Comparison of ENCODE assay signal across 9 mouse cellular contexts in the genomic region with DNA sequence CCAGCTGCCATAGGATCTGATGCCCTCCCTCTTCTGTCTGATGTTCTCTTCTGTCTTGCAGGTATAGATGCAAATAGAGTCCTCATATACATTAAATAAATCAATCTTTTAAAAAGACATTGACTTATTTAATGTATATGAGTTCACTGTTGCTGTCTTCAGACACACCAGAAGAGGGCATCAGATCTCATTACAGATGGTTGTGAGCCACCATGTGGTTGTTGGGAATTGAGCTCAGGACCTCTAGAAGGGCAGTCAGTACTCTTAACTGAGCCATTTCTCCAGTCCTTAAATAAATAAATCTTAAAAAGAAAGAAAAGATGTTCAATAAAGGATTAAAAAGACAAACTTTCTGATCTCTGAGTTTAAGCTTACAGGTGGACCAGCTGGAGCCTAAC. TPM values are rescaled to one million over a fixed set of nuclear protein-coding genes. Genes with fewer than 3 reads are reported as not detected.
DNase-seq lines count a peak whose midpoint lies in the region; ATAC-seq lines count a peak whose summit lies in the region.
"Had no signal": no experiment of that assay in that cellular context is flagged by ENCODE, and none has a peak within 500 bp of the region (broad histone marks: within the 10 kb centered on the region; RNA-seq: fewer than 3 reads in every experiment).

No protein-coding gene starts in this region.

- peak overlapping the region; percentile 90 for H3K9ac ChIP-seq in forebrain, embryonic 13.5 days
- peak overlapping the region; percentile 91 for H3K9ac ChIP-seq in liver, embryonic 12.5 days

- no peaks in the 10 kb centered on the region for H3K9me3 ChIP-seq in megakaryocyte, embryonic 14.5 days
- H3K9me3 ChIP-seq in forebrain, embryonic 13.5 days (replicated peaks): no peaks in the 10 kb centered on the region
- H3K9me3 ChIP-seq in liver, embryonic 12.5 days (replicated peaks): no peaks in the 10 kb centered on the region

- H3K27ac ChIP-seq in forebrain, embryonic 13.5 days: peak overlapping the region; percentile 95
- H3K27ac ChIP-seq in liver, embryonic 12.5 days: peak overlapping the region; percentile 88

- H3K27me3 ChIP-seq in megakaryocyte, embryonic 14.5 days (replicated peaks): no peaks in the 10 kb centered on the region
- no peaks in the 10 kb centered on the region for H3K27me3 ChIP-seq in forebrain, embryonic 13.5 days
- H3K27me3 ChIP-seq in liver, embryonic 12.5 days (replicated peaks): no peaks in the 10 kb centered on the region

- DNase-seq in ovary, postnatal 14 days (ENCODE audit: low spot score): no peak
- DNase-seq in layer of hippocampus, postnatal 10 days (ENCODE audit: low spot score in 2 of 2): no peak
- no peak for DNase-seq in thymus, postnatal 0 days (ENCODE audit: low spot score)
- DNase-seq: kidney, postnatal 10 days; right cerebral cortex, postnatal 14 days had no signal

- peaks cover 78% of the 10 kb centered on the region for H3K36me3 ChIP-seq in megakaryocyte, embryonic 14.5 days (replicated peaks; ENCODE audit: low read length)
- H3K36me3 ChIP-seq in forebrain, embryonic 13.5 days (ENCODE audit: poor library complexity, severe bottlenecking): peaks cover 73% of the 10 kb centered on the region
- peaks cover 78% of the 10 kb centered on the region for H3K36me3 ChIP-seq in liver, embryonic 12.5 days

- peak overlapping the region; percentile 86 for H3K4me2 ChIP-seq in forebrain, embryonic 13.5 days
- peak overlapping the region; percentile 95 for H3K4me2 ChIP-seq in liver, embryonic 12.5 days

- peak overlapping the region; percentile 100 for H3K4me3 ChIP-seq in megakaryocyte, embryonic 14.5 days (replicated peaks)
- H3K4me3 ChIP-seq in forebrain, embryonic 13.5 days: peak overlapping the region; percentile 90
- peak overlapping the region; percentile 76 for H3K4me3 ChIP-seq in liver, embryonic 12.5 days

- ATAC-seq in megakaryocyte, adult 5-6 weeks (ENCODE audit: poor library complexity, severe bottlenecking): no peak
- no peak for ATAC-seq in forebrain, embryonic 13.5 days
- no peak for ATAC-seq in liver, embryonic 12.5 days

- peaks cover 87% of the 10 kb centered on the region for H3K4me1 ChIP-seq in megakaryocyte, embryonic 14.5 days
- H3K4me1 ChIP-seq in forebrain, embryonic 13.5 days: peaks cover 42% of the 10 kb centered on the region
- peaks cover 57% of the 10 kb centered on the region for H3K4me1 ChIP-seq in liver, embryonic 12.5 days

RNA-seq across cellular contexts. Expression of gene Med22, which starts 1.1 kb away (rescaled TPM):
- polyA plus RNA-seq in megakaryocyte, embryonic 14.5 days (2012; ENCODE audit: insufficient read depth, low replicate concordance): 29.1 and 39.9 TPM in 2 replicates
- 5.6 and 7.2 TPM in 2 replicates for total RNA-seq in megakaryocyte, adult 5-6 weeks (2015)
- total RNA-seq in megakaryocyte, adult 5-6 weeks (2017): 10.9 and 12.7 TPM in 2 replicates
- 168 and 187 TPM in 2 replicates for polyA plus RNA-seq in forebrain, embryonic 13.5 days (2015; fragmentation: Nextera tagmentation; extraction: Ambion mirVana)
- 30.0 and 32.1 TPM in 2 replicates for polyA plus RNA-seq in liver, embryonic 12.5 days (2016; fragmentation: Nextera tagmentation; extraction: Ambion mirVana)
- 10 to 100 TPM; 44.5 to 45.9 TPM for total RNA-seq in layer of hippocampus, postnatal 10 days (2021)
- 28.5 and 30.7 TPM in 2 replicates for polyA plus RNA-seq in thymus, postnatal 0 days (2015; fragmentation: Nextera tagmentation; extraction: Ambion mirVana)

RNA-seq across cellular contexts. Expression of gene Rpl7a, which starts 1.2 kb away (rescaled TPM):
- 873 and 5,014 TPM in 2 replicates for polyA plus RNA-seq in megakaryocyte, embryonic 14.5 days (2012; ENCODE audit: insufficient read depth, low replicate concordance)
- total RNA-seq in megakaryocyte, adult 5-6 weeks (2015): 1,352 and 1,498 TPM in 2 replicates
- total RNA-seq in megakaryocyte, adult 5-6 weeks (2017): 1,113 and 1,311 TPM in 2 replicates
- 620 and 639 TPM in 2 replicates for polyA plus RNA-seq in forebrain, embryonic 13.5 days (2015; fragmentation: Nextera tagmentation; extraction: Ambion mirVana)
- 560 and 587 TPM in 2 replicates for polyA plus RNA-seq in liver, embryonic 12.5 days (2016; fragmentation: Nextera tagmentation; extraction: Ambion mirVana)
- 100 to 1,000 TPM; 346 to 356 TPM for total RNA-seq in layer of hippocampus, postnatal 10 days (2021)
- polyA plus RNA-seq in thymus, postnatal 0 days (2015; fragmentation: Nextera tagmentation; extraction: Ambion mirVana): 763 and 778 TPM in 2 replicates

RNA-seq across cellular contexts. Expression of gene Surf6, which starts 6.7 kb away (rescaled TPM):
- 6.2 and 13.6 TPM in 2 replicates for polyA plus RNA-seq in megakaryocyte, embryonic 14.5 days (2012; ENCODE audit: insufficient read depth, low replicate concordance)
- total RNA-seq in megakaryocyte, adult 5-6 weeks (2015): 8.9 and 9.2 TPM in 2 replicates
- 20.7 and 27.9 TPM in 2 replicates for total RNA-seq in megakaryocyte, adult 5-6 weeks (2017)
- 25.0 and 29.6 TPM in 2 replicates for polyA plus RNA-seq in forebrain, embryonic 13.5 days (2015; fragmentation: Nextera tagmentation; extraction: Ambion mirVana)
- 21.6 and 23.8 TPM in 2 replicates for polyA plus RNA-seq in liver, embryonic 12.5 days (2016; fragmentation: Nextera tagmentation; extraction: Ambion mirVana)
- 10 to 100 TPM; 31.5 to 33.9 TPM for total RNA-seq in layer of hippocampus, postnatal 10 days (2021)
- 31.4 and 31.6 TPM in 2 replicates for polyA plus RNA-seq in thymus, postnatal 0 days (2015; fragmentation: Nextera tagmentation; extraction: Ambion mirVana)

RNA-seq across cellular contexts. Expression of gene Surf2, which starts 6.8 kb away (rescaled TPM):
- polyA plus RNA-seq in megakaryocyte, embryonic 14.5 days (2012; ENCODE audit: insufficient read depth, low replicate concordance): 3.6 and 5.9 TPM in 2 replicates
- 31.3 and 35.6 TPM in 2 replicates for total RNA-seq in megakaryocyte, adult 5-6 weeks (2015)
- total RNA-seq in megakaryocyte, adult 5-6 weeks (2017): 34.0 and 34.5 TPM in 2 replicates
- 53.5 and 60.7 TPM in 2 replicates for polyA plus RNA-seq in forebrain, embryonic 13.5 days (2015; fragmentation: Nextera tagmentation; extraction: Ambion mirVana)
- 46.3 and 48.1 TPM in 2 replicates for polyA plus RNA-seq in liver, embryonic 12.5 days (2016; fragmentation: Nextera tagmentation; extraction: Ambion mirVana)
- 10 to 100 TPM; 35.4 to 38.7 TPM for total RNA-seq in layer of hippocampus, postnatal 10 days (2021)
- 46.7 and 48.3 TPM in 2 replicates for polyA plus RNA-seq in thymus, postnatal 0 days (2015; fragmentation: Nextera tagmentation; extraction: Ambion mirVana)

RNA-seq across cellular contexts. Expression of gene Surf1, which starts 6.9 kb away (rescaled TPM):
- 14.4 and 22.6 TPM in 2 replicates for polyA plus RNA-seq in megakaryocyte, embryonic 14.5 days (2012; ENCODE audit: insufficient read depth, low replicate concordance)
- 102 and 106 TPM in 2 replicates for total RNA-seq in megakaryocyte, adult 5-6 weeks (2015)
- total RNA-seq in megakaryocyte, adult 5-6 weeks (2017): 61.3 and 77.4 TPM in 2 replicates
- 61.0 and 64.8 TPM in 2 replicates for polyA plus RNA-seq in forebrain, embryonic 13.5 days (2015; fragmentation: Nextera tagmentation; extraction: Ambion mirVana)
- 41.6 and 42.5 TPM in 2 replicates for polyA plus RNA-seq in liver, embryonic 12.5 days (2016; fragmentation: Nextera tagmentation; extraction: Ambion mirVana)
- 10 to 100 TPM; 81.5 to 83.5 TPM for total RNA-seq in layer of hippocampus, postnatal 10 days (2021)
- polyA plus RNA-seq in thymus, postnatal 0 days (2015; fragmentation: Nextera tagmentation; extraction: Ambion mirVana): 76.9 and 78.2 TPM in 2 replicates
